8 mouse cellular contexts compared by ENCODE assay signal in the genomic region with DNA sequence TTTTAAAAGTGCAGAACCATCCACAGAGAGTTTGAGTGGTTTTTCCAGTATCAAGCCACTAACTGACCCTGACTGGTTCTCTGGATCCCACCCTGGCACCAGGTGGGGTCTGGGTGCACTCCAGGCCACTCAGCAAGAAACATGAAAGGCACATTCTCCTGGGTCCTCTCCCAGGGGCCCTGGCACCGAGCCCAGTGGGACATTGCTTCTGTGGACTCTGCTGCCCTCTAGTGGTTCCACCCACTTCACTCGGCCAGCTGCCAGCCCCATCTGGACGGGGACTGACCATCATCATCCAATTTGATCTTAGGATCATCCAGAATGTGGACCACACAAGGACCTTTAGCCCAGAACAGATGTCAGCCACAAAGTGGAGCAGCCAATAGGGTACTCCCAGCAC. TPM values are rescaled to one million over a fixed set of nuclear protein-coding genes. Genes with fewer than 3 reads are reported as not detected.
DNase-seq lines count a peak whose midpoint lies in the region; ATAC-seq and TF ChIP-seq lines count a peak whose summit lies in the region.

No protein-coding gene starts in this region.

- no peak overlapping the region for H3K4me2 ChIP-seq in heart, embryonic 11.5 days
- H3K4me2 ChIP-seq in heart, postnatal 0 days (ENCODE audit: low read depth, low read length) = no peak overlapping the region
- H3K4me2 ChIP-seq in midbrain, embryonic 13.5 days (replicated peaks) = no peak overlapping the region

- 1% methylated on average over 3 of the region's 3 CpGs for WGBS in heart, embryonic 11.5 days (ENCODE audit: insufficient replicate concordance)
- WGBS in heart, postnatal 0 days = 0% methylated on average over 3 of the region's 3 CpGs
- WGBS in midbrain, embryonic 13.5 days = 2% methylated on average over 3 of the region's 3 CpGs

- no peaks in the 10 kb centered on the region for H3K36me3 ChIP-seq in heart, embryonic 11.5 days (ENCODE audit: control insufficient read depth, insufficient read depth, low read length)
- H3K36me3 ChIP-seq in heart, postnatal 0 days (replicated peaks; ENCODE audit: control insufficient read depth, insufficient read depth, low read length) = no peaks in the 10 kb centered on the region
- no peaks in the 10 kb centered on the region for H3K36me3 ChIP-seq in midbrain, embryonic 13.5 days

- no peak for ATAC-seq in heart, embryonic 11.5 days (replicated peaks; ENCODE audit: insufficient number of reproducible peaks, low FRiP score, low TSS enrichment)
- no peak for ATAC-seq in heart, postnatal 0 days (ENCODE audit: insufficient read depth, low read depth)
- ATAC-seq in midbrain, embryonic 13.5 days = peak; percentile 37; the same call in 1 of the 2 replicates

- TF ChIP-seq EP300 in heart, postnatal 0 days (IDR thresholded peaks at IDR 0.05; ENCODE audit: low read depth) = no peak

- peak; percentile 94 for TF ChIP-seq CTCF in heart, postnatal 0 days (IDR thresholded peaks at IDR 0.05; ENCODE audit: low read depth)

- no peaks in the 10 kb centered on the region for H3K9me3 ChIP-seq in heart, embryonic 11.5 days (replicated peaks; ENCODE audit: control insufficient read depth, low read length)
- no peaks in the 10 kb centered on the region for H3K9me3 ChIP-seq in heart, postnatal 0 days (replicated peaks; ENCODE audit: control insufficient read depth, low read length)
- H3K9me3 ChIP-seq in midbrain, embryonic 13.5 days = no peaks in the 10 kb centered on the region

- peaks cover 3% of the 10 kb centered on the region; the same call in 1 of the 2 replicates for H3K27me3 ChIP-seq in heart, embryonic 11.5 days (ENCODE audit: control insufficient read depth, insufficient read depth, low read length)
- H3K27me3 ChIP-seq in heart, postnatal 0 days (ENCODE audit: control insufficient read depth, insufficient read depth, low read length) = 0 out of 2 replicates have a peak, but pooled peaks cover 3% of the 10 kb centered on the region
- H3K27me3 ChIP-seq in midbrain, embryonic 13.5 days = peaks cover 10% of the 10 kb centered on the region

- 0 out of 2 replicates have a peak, but pooled peaks cover 4% of the 10 kb centered on the region for H3K4me1 ChIP-seq in heart, embryonic 11.5 days (ENCODE audit: control insufficient read depth, insufficient read depth, low read length)
- H3K4me1 ChIP-seq in heart, postnatal 0 days (ENCODE audit: control insufficient read depth, insufficient read depth) = no peaks in the 10 kb centered on the region
- H3K4me1 ChIP-seq in midbrain, embryonic 13.5 days (replicated peaks) = 0 out of 2 replicates have a peak, but pooled peaks cover 3% of the 10 kb centered on the region

- H3K27ac ChIP-seq in heart, embryonic 11.5 days (ENCODE audit: low read depth, low read length) = no peak overlapping the region
- H3K27ac ChIP-seq in heart, postnatal 0 days (ENCODE audit: low read depth) = no peak overlapping the region
- H3K27ac ChIP-seq in midbrain, embryonic 13.5 days = no peak overlapping the region

- no peak overlapping the region for H3K9ac ChIP-seq in heart, embryonic 11.5 days (ENCODE audit: low read depth, low read length)
- no peak overlapping the region for H3K9ac ChIP-seq in heart, postnatal 0 days (replicated peaks; ENCODE audit: low read depth, low read length)
- H3K9ac ChIP-seq in midbrain, embryonic 13.5 days (replicated peaks) = no peak overlapping the region

- DNase-seq in heart, adult 11 months = peak; percentile 96
- peak; percentile 65 for DNase-seq in adipocyte (ENCODE audit: low spot score)
- DNase-seq in embryo, embryonic 11.5 days (ENCODE audit: low read depth, low spot score) = peak; percentile 51
- peak; percentile 56 for DNase-seq in heart, postnatal 0 days (ENCODE audit: low spot score)
- peak; percentile 60 to 69 for DNase-seq in layer of hippocampus, postnatal 36 days
- peak; percentile 60 to 86 for DNase-seq in spleen, postnatal 4 days (ENCODE audit: low spot score in 2 of 2)

- H3K4me3 ChIP-seq in heart, embryonic 11.5 days (ENCODE audit: low read depth, low read length) = no peak overlapping the region
- H3K4me3 ChIP-seq in heart, postnatal 0 days (ENCODE audit: low read depth, low read length) = no peak overlapping the region
- H3K4me3 ChIP-seq in midbrain, embryonic 13.5 days (replicated peaks) = no peak overlapping the region

RNA-seq across cellular contexts. Expression of gene Rapgef1, which starts 15.6 kb away (rescaled TPM):
- polyA plus RNA-seq in heart, embryonic 11.5 days (2014; fragmentation: Nextera tagmentation; extraction: Ambion mirVana) = 9.1 and 9.8 TPM in 2 replicates
- 47.6 and 64.0 TPM in 2 replicates for total RNA-seq in heart, postnatal 0 days (2014; rRNA removed; ENCODE audit: low replicate concordance)
- polyA plus RNA-seq in heart, postnatal 0 days (2015; fragmentation: Nextera tagmentation; extraction: Ambion mirVana) = 6.7 and 9.0 TPM in 2 replicates
- 10 to 100 TPM; 94.0 to 99.0 TPM for total RNA-seq in layer of hippocampus, postnatal 36 days (2021)
- polyA plus RNA-seq in midbrain, embryonic 13.5 days (2015; fragmentation: Nextera tagmentation; extraction: Ambion mirVana) = 16.7 and 19.8 TPM in 2 replicates
